Mouse (Mus musculus) testis, adult 2 months (tissue): ENCODE results near the gene Dot1l. TPM values are rescaled to one million over a fixed set of nuclear protein-coding genes. Genes with fewer than 3 reads are reported as not detected.

Experiments used
- H3K27ac ChIP-seq: fragments of 200-500 bp; 2 replicates; pipeline ENCODE4 v1.5.1; 2012; ENCODE audit warnings: low read depth, low read length; ENCODE audit not compliant: control insufficient read depth, insufficient read depth
- H3K27me3 ChIP-seq: fragments of 200-500 bp; 2 replicates; pipeline ENCODE4 v1.6.1; 2012; ENCODE audit warnings: mild to moderate bottlenecking, low read length, moderate library complexity; ENCODE audit not compliant: control insufficient read depth, insufficient read depth
- H3K36me3 ChIP-seq: fragments of 200-500 bp; 2 replicates; pipeline ENCODE4 v1.6.1; 2012; ENCODE audit warnings: mild to moderate bottlenecking, low read length; ENCODE audit not compliant: control insufficient read depth, insufficient read depth
- H3K4me1 ChIP-seq: fragments of 200-500 bp; 2 replicates; pipeline ENCODE4 v1.6.1; 2012; ENCODE audit warnings: low read length; ENCODE audit not compliant: control insufficient read depth, insufficient read depth
- H3K4me3 ChIP-seq: fragments of 200-500 bp; 2 replicates; pipeline ENCODE4 v1.5.1; 2012; ENCODE audit warnings: low read depth, mild to moderate bottlenecking, low read length, moderate library complexity, mixed read lengths; ENCODE audit not compliant: control insufficient read depth
- CTCF ChIP-seq: fragments of 200-500 bp; IDR thresholded peaks from 2 replicates; pipeline ENCODE4 v1.5.1; 2012; ENCODE audit warnings: low read depth, mild to moderate bottlenecking, inconsistent platforms, low read length, moderate library complexity; ENCODE audit not compliant: control insufficient read depth, insufficient read depth, insufficient replicate concordance
- POLR2A ChIP-seq: fragments of 200-500 bp; IDR thresholded peaks from 2 replicates; pipeline ENCODE4 v1.6.1; 2012; ENCODE audit warnings: low read depth, mild to moderate bottlenecking, inconsistent platforms, low read length, moderate library complexity; ENCODE audit not compliant: control insufficient read depth
- polyA plus RNA-seq: library from polyadenylated mRNA; depleted of rRNA; stranded (reverse); fragments of >200 nt; gene quantifications from 2 replicates; pipeline ENCODE4 v1.2.3, GENCODE M21; 2012

Dot1l gene
- polyA plus RNA-seq, 1 experiment = 189 TPM

DNA sequence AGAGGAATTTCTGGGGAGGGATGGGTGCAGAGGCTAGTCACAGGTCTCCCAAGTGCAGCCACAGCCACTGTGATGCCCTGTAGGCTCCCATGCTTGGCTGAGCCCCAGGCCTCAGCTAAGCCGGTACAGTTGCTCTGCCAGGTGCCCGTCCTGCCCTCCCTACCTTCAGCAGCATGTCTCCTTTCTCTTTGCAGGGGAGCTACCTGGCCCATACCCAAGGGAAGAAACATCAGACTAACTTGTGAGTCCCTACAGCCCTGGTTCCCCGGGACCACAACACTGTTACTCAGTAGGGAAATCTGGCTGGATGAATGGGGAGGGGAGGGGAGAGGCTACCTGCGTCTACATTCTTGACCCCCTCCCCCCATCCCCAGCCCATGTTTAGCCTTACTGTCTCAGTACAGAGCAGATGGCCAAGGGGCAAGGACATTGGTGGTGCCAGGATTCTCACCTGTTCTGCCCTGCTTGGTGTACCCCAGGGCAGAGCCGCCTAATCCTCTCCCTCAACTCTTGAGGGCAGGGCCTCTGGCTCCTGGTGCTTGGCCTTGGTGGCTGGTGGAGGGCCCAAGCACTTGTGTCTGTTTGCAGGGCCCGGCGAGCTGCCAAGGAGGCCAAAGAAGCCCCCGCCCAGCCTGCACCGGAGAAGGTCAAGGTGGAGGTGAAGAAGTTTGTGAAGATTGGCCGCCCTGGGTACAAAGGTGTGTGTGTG, 47.4 kb downstream of the Dot1l start:
- Histone ChIP-seq H3K36me3 (no peaks in the 10 kb centered on the region; the same call in 1 of the 2 replicates), H3K4me3 (no peak overlapping the region), H3K27ac (no peak overlapping the region), H3K27me3 (no peaks in the 10 kb centered on the region), H3K4me1 (peaks cover 29% of the 10 kb centered on the region)
- TF ChIP-seq POLR2A (no peak), CTCF (no peak)

DNA sequence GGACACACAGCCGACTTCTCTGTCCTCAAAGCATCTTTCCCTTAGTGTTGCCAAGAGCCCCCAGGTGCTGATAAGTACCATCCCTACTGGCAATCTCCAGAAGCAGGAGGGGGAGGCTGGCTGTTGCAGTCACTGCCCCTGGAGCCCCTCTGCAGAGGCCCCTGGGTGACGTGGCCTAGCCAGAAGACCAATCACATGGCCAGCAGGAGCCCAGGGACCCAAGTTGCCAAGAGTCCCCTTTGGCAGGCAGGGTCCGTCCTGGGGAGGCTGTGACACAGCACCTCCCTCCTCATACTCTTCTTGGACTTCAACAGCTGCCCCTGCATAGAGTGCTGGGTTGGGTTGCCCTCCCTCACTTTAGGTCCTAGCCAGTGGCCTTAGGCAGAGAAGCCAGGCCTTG, 48.0 kb downstream of the Dot1l start:
- H3K36me3 ChIP-seq = no peaks in the 10 kb centered on the region; the same call in 1 of the 2 replicates
- H3K4me3 ChIP-seq = no peak overlapping the region
- peaks cover 31% of the 10 kb centered on the region for H3K4me1 ChIP-seq
- TF ChIP-seq CTCF = no peak
- TF ChIP-seq POLR2A = no peak
- H3K27ac ChIP-seq = no peak overlapping the region
- H3K27me3 ChIP-seq = no peaks in the 10 kb centered on the region

DNA sequence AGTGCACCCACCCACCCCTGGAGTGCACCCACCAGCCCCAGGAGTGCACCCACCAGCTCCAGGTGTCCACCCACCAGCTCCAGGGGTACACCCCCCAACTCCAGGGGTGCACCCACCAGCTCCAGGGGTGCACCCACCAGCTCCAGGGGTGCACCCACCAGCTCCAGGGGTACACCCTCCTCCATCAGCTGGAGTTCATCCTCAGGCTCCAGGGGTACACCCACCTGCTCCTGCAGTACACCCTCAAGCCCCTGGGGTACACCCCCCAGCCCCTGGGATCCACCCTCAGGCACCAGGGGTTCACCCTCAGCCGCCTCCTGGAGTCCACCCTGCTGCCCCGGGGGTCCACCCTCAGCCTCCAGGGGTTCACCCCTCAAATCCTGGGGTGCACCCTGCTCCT, 49.3 kb downstream of the Dot1l start:
- no peak overlapping the region for H3K27ac ChIP-seq
- H3K36me3 ChIP-seq = no peaks in the 10 kb centered on the region; the same call in 1 of the 2 replicates
- no peaks in the 10 kb centered on the region for H3K27me3 ChIP-seq
- H3K4me1 ChIP-seq = peaks cover 40% of the 10 kb centered on the region
- no peak overlapping the region for H3K4me3 ChIP-seq
- TF ChIP-seq POLR2A = no peak
- no peak for TF ChIP-seq CTCF

DNA sequence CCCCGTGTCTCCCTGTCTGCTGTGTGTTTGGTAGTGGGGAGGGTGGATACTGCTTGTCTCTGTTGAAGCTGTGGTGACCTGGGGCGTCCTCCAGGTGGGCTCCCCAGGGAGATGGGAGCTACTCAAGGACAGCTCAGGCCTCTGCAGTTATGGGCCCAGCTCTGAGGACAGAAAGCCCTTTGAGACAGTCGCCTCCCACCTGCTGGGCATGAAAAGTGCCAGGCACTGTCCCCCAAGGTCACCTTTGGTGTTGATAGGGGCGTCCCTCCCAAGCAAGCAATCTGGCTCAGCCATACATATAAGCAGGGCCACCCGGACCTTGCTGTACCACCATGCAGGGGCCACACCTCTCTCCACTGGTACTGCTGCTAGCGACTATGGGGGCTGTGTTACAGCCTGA, 49.9 kb downstream of the Dot1l start, which contains the start of gene Amh:
Gene Amh (plus strand): TSS at position 328 of the 400 bp plus-strand sequence.
- peaks cover 38% of the 10 kb centered on the region for H3K4me1 ChIP-seq
- peak within 1 kb of the TSS; percentile 7; the same call in 1 of the 2 replicates for H3K27ac ChIP-seq

DNA sequence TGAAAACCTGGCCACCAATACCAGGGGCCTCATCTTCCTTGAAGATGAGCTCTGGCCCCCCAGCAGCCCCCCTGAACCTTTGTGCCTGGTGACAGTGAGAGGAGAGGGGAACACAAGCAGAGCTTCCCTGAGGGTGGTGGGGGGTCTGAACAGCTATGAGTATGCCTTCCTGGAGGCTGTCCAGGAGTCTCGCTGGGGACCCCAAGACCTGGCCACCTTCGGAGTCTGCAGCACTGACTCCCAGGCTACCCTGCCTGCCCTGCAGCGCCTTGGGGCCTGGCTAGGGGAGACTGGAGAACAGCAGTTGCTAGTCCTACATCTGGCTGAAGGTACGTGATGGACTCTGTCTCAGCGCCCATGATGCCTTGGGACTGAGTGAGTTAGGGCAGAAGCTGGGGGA, 50.3 kb downstream of the Dot1l start:
- TF ChIP-seq POLR2A (no peak), CTCF (no peak)
- Histone ChIP-seq H3K27ac (0 out of 2 replicates have a peak overlapping the region, but pooled peaks have one; percentile 7), H3K36me3 (no peaks in the 10 kb centered on the region; the same call in 1 of the 2 replicates), H3K4me3 (no peak overlapping the region), H3K4me1 (peaks cover 39% of the 10 kb centered on the region), H3K27me3 (no peaks in the 10 kb centered on the region)

More for the DNA sequence above, 49.9 kb downstream of the Dot1l start, which contains the start of gene Amh:
- H3K27me3 ChIP-seq = no peaks in the 10 kb centered on the region
- no peak within 1 kb of the TSS for H3K4me3 ChIP-seq
- H3K36me3 ChIP-seq = no peaks in the 10 kb centered on the region; the same call in 1 of the 2 replicates
- TF ChIP-seq CTCF = no peak
- TF ChIP-seq POLR2A = no peak

DNA sequence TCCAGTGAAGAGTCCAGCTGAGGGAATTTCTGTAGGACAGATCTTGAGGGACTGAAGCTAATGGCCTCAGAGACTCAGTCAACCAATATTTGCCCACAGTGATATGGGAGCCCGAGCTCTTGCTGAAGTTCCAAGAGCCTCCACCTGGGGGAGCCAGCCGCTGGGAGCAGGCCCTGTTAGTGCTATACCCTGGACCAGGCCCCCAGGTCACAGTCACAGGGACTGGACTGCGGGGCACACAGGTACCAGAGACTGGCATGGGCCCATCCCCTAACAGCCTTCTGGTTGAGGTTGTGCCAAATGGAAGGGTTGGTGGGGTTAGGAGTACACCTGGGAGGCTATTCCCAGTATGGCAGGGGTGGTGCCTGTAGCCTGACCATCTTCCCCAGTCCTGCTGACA, 50.9 kb downstream of the Dot1l start:
- Histone ChIP-seq H3K4me3 (no peak overlapping the region), H3K27me3 (no peaks in the 10 kb centered on the region), H3K27ac (no peak overlapping the region), H3K4me1 (peaks cover 39% of the 10 kb centered on the region), H3K36me3 (no peaks in the 10 kb centered on the region; the same call in 1 of the 2 replicates)
- TF ChIP-seq POLR2A (no peak), CTCF (peak; percentile 55; the same call in 1 of the 2 replicates)

DNA sequence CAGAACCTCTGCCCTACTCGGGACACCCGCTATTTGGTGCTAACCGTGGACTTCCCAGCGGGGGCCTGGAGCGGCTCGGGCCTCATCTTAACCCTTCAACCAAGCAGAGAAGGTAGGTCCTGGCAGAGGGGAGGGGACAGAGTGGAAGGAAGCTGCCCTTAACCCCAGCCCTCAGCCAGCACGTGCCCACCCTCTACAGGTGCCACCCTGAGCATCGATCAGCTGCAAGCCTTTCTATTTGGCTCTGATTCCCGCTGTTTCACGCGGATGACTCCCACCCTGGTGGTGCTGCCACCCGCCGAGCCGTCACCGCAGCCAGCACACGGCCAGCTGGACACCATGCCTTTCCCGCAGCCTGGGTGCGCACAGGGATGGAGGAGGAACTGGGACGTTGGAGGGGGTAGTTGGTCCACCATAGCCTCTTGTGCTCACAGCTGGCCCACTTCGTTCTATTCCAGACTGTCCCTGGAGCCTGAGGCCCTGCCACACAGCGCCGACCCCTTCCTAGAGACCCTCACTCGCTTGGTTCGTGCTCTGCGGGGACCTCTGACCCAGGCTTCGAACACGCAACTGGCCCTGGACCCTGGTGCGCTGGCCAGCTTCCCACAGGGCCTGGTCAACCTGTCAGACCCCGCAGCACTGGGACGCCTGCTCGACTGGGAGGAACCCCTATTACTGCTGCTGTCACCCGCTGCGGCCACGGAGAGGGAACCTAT, 51.5 kb downstream of the Dot1l start:
- no peak; the same call in 1 of the 2 replicates for TF ChIP-seq POLR2A
- no peak for TF ChIP-seq CTCF
- Histone ChIP-seq H3K36me3 (no peaks in the 10 kb centered on the region; the same call in 1 of the 2 replicates), H3K4me1 (peaks cover 39% of the 10 kb centered on the region), H3K27me3 (no peaks in the 10 kb centered on the region), H3K4me3 (peak overlapping the region; percentile 69), H3K27ac (peak overlapping the region; percentile 58)
